Comparison of ENCODE assay signal across 9 mouse cellular contexts in the genomic region with DNA sequence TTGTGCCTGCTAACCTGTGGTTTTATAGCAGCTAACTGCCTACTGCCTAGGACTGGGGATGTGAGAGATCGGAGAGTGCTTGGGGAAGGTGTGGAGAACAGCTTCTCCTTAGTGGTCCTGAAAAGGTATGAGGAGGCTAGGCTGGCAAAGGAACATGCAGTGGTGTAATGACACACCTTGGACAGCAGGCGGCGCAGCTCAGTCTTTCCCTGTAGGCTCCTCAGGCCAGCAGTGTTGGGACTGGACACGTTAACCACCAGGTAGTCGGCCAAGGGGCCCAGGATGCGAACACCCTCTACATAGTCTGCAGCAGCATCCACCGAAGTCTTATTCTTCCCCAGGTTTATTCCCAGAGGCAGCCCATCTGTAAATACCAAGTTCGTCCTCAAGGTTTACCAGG. TPM values are rescaled to one million over a fixed set of nuclear protein-coding genes. Genes with fewer than 3 reads are reported as not detected.
DNase-seq lines count a peak whose midpoint lies in the region; ATAC-seq lines count a peak whose summit lies in the region.
"Had no signal": no experiment of that assay in that cellular context is flagged by ENCODE, and none has a peak within 500 bp of the region (broad histone marks: within the 10 kb centered on the region; RNA-seq: fewer than 3 reads in every experiment).

No protein-coding gene starts in this region.

- WGBS in neural tube, embryonic 15.5 days, result 53% methylated on average over 8 of the region's 8 CpGs
- WGBS in liver, embryonic 11.5 days, result 46% methylated on average over 8 of the region's 8 CpGs

- no peaks in the 10 kb centered on the region for H3K27me3 ChIP-seq in neural tube, embryonic 15.5 days (replicated peaks)
- H3K27me3 ChIP-seq in liver, embryonic 11.5 days (replicated peaks; ENCODE audit: control insufficient read depth, insufficient read depth, low read length), result no peaks in the 10 kb centered on the region
- H3K27me3 ChIP-seq: midbrain, embryonic 12.5 days had no signal

- intact Hi-C loops in heart, postnatal 36 days (cut with DNase I), result loop anchor here (10.0 kb wide), 1 partner anchor 319 kb away; no protein-coding TSS in a partner anchor

- peaks cover 38% of the 10 kb centered on the region for H3K36me3 ChIP-seq in neural tube, embryonic 15.5 days
- peaks cover 23% of the 10 kb centered on the region for H3K36me3 ChIP-seq in liver, embryonic 11.5 days (ENCODE audit: control insufficient read depth, insufficient read depth, low read length)

- peak; percentile 66 for DNase-seq in neural tube, embryonic 10.5 days (ENCODE audit: extremely low spot score, low spot score)
- DNase-seq in R1 (ENCODE audit: low read depth, low spot score), result peak; percentile 69
- peak; percentile 32 for DNase-seq in cerebellum, adult 8-10 months
- DNase-seq in heart, postnatal 36 days, result peak; percentile 43 to 64
- peak; percentile 56 for DNase-seq in liver, embryonic 11.5 days (ENCODE audit: low spot score)
- peak; percentile 62 for DNase-seq in retina, postnatal 1 day
- no peak for DNase-seq in layer of hippocampus, adult 9-10 months (ENCODE audit: low spot score)

- no peak overlapping the region for H3K4me3 ChIP-seq in neural tube, embryonic 15.5 days (replicated peaks)
- H3K4me3 ChIP-seq in liver, embryonic 11.5 days (ENCODE audit: low read depth, low read length), result no peak overlapping the region
- H3K4me3 ChIP-seq: midbrain, embryonic 12.5 days had no signal

- no peaks in the 10 kb centered on the region for H3K4me1 ChIP-seq in neural tube, embryonic 15.5 days
- H3K4me1 ChIP-seq in liver, embryonic 11.5 days (replicated peaks; ENCODE audit: control insufficient read depth, insufficient read depth, low read length), result no peaks in the 10 kb centered on the region
- H3K4me1 ChIP-seq: midbrain, embryonic 12.5 days had no signal

- H3K27ac ChIP-seq in neural tube, embryonic 15.5 days (replicated peaks), result no peak overlapping the region
- H3K27ac ChIP-seq in liver, embryonic 11.5 days (ENCODE audit: low read depth, low read length), result no peak overlapping the region
- H3K27ac ChIP-seq: midbrain, embryonic 12.5 days had no signal

- ATAC-seq in neural tube, embryonic 15.5 days (ENCODE audit: low FRiP score), result no peak
- no peak; the same call in 1 of the 2 replicates for ATAC-seq in liver, embryonic 11.5 days (replicated peaks; ENCODE audit: low FRiP score)

- H3K9ac ChIP-seq in neural tube, embryonic 15.5 days (replicated peaks), result no peak overlapping the region
- no peak overlapping the region for H3K9ac ChIP-seq in liver, embryonic 11.5 days (ENCODE audit: low read depth, low read length)
- H3K9ac ChIP-seq: midbrain, embryonic 12.5 days had no signal

- H3K4me2 ChIP-seq in neural tube, embryonic 15.5 days, result no peak overlapping the region
- H3K4me2 ChIP-seq in liver, embryonic 11.5 days, result no peak overlapping the region
- H3K4me2 ChIP-seq: midbrain, embryonic 12.5 days had no signal

- no peaks in the 10 kb centered on the region for H3K9me3 ChIP-seq in neural tube, embryonic 15.5 days (replicated peaks)
- no peaks in the 10 kb centered on the region for H3K9me3 ChIP-seq in liver, embryonic 11.5 days (ENCODE audit: control insufficient read depth, low read length)
- H3K9me3 ChIP-seq: midbrain, embryonic 12.5 days had no signal

RNA-seq across cellular contexts. Expression of a gene that starts 12.6 kb away (rescaled TPM):
- 33.0 and 35.5 TPM in 2 replicates for polyA plus RNA-seq in neural tube, embryonic 15.5 days (2015; fragmentation: Nextera tagmentation; extraction: Ambion mirVana)
- total RNA-seq in heart, postnatal 36 days (2021), result 10 to 100 TPM; 16.1 to 17.0 TPM
- polyA plus RNA-seq in liver, embryonic 11.5 days (2014; fragmentation: Nextera tagmentation; extraction: Ambion mirVana), result 58.3 and 64.8 TPM in 2 replicates

RNA-seq across cellular contexts. Expression of a gene that starts 16.9 kb away (rescaled TPM):
- polyA plus RNA-seq in neural tube, embryonic 15.5 days (2015; fragmentation: Nextera tagmentation; extraction: Ambion mirVana), result 0.51 and 1.7 TPM in 2 replicates
- total RNA-seq in heart, postnatal 36 days (2021), result 1 to 10 TPM; 4.2 to 6.4 TPM
- 11.5 and 11.7 TPM in 2 replicates for polyA plus RNA-seq in liver, embryonic 11.5 days (2014; fragmentation: Nextera tagmentation; extraction: Ambion mirVana)

RNA-seq across cellular contexts. Expression of a gene that starts 18.5 kb away (rescaled TPM):
- 0.04 and 0.22 TPM in 2 replicates for polyA plus RNA-seq in neural tube, embryonic 15.5 days (2015; fragmentation: Nextera tagmentation; extraction: Ambion mirVana)
- not detected for total RNA-seq in heart, postnatal 36 days (2021)
- 2.7 and 3.4 TPM in 2 replicates for polyA plus RNA-seq in liver, embryonic 11.5 days (2014; fragmentation: Nextera tagmentation; extraction: Ambion mirVana)

RNA-seq across cellular contexts. Expression of a gene that starts 30.2 kb away (rescaled TPM):
- polyA plus RNA-seq in neural tube, embryonic 15.5 days (2015; fragmentation: Nextera tagmentation; extraction: Ambion mirVana), result 28.7 and 29.6 TPM in 2 replicates
- total RNA-seq in heart, postnatal 36 days (2021), result 1 to 10 TPM; 4.2 to 4.8 TPM
- polyA plus RNA-seq in liver, embryonic 11.5 days (2014; fragmentation: Nextera tagmentation; extraction: Ambion mirVana), result 21.4 and 23.6 TPM in 2 replicates

RNA-seq across cellular contexts. Expression of a gene that starts 30.2 kb away (rescaled TPM):
- 13.8 and 17.2 TPM in 2 replicates for polyA plus RNA-seq in neural tube, embryonic 15.5 days (2015; fragmentation: Nextera tagmentation; extraction: Ambion mirVana)
- 10 to 100 TPM; 12.3 to 12.6 TPM for total RNA-seq in heart, postnatal 36 days (2021)
- polyA plus RNA-seq in liver, embryonic 11.5 days (2014; fragmentation: Nextera tagmentation; extraction: Ambion mirVana), result 25.1 and 29.0 TPM in 2 replicates
